Mouse (Mus musculus) stomach, postnatal 0 days (tissue): Measurements from ENCODE around the gene Olfr370.

Experiments used
- CTCF ChIP-seq: IDR thresholded peaks from 2 replicates; pipeline ENCODE4 v1.5.1; 2016; ENCODE audit warnings: antibody characterized with exemption, low read depth, mild to moderate bottlenecking, moderate library complexity
- EP300 ChIP-seq: optimal IDR thresholded peaks from 2 replicates; pipeline ENCODE3; 2016; ENCODE audit warnings: antibody characterized with exemption

- no peak for TF ChIP-seq CTCF
- TF ChIP-seq EP300 = no peak
These were observed 32.1 kb downstream of the Olfr370 start for GRCm38 (mm10) chr8:83567668-83568067.
